ENCODE assay signal across 17 mouse cellular contexts in genomic region chr9:67083801-67084200, GRCm38 (mm10).
"Had no signal": no experiment of that assay in that cellular context is flagged by ENCODE, and none has a peak within 500 bp of the region (broad histone marks: within the 10 kb centered on the region; RNA-seq: fewer than 3 reads in every experiment).

No protein-coding gene starts in this region.

- H3K27ac ChIP-seq: left cerebral cortex, adult 2 months; limb, embryonic 13.5 days; liver, embryonic 14.5 days; lung, embryonic 15.5 days; macrophage; midbrain, embryonic 15.5 days; neural tube, embryonic 12.5 days; stomach, embryonic 15.5 days had no signal

- DNase-seq: kidney, adult 8-10 months; kidney, postnatal 25 days; lung, postnatal 14 days; retina, postnatal 1 day; right cerebral cortex, postnatal 4 days; thymus, adult 18-20 months; thymus, postnatal 25 days had no signal

- H3K27me3 ChIP-seq: limb, embryonic 13.5 days; lung, embryonic 15.5 days; midbrain, embryonic 15.5 days; neural tube, embryonic 12.5 days; stomach, embryonic 15.5 days had no signal

- H3K4me2 ChIP-seq: limb, embryonic 13.5 days; lung, embryonic 15.5 days; midbrain, embryonic 11.5 days; midbrain, embryonic 15.5 days; neural tube, embryonic 12.5 days; stomach, embryonic 15.5 days had no signal

- H3K9ac ChIP-seq: limb, embryonic 13.5 days; liver, embryonic 14.5 days; lung, embryonic 15.5 days; midbrain, embryonic 15.5 days; neural tube, embryonic 12.5 days; stomach, embryonic 15.5 days had no signal

- H3K4me1 ChIP-seq: megakaryocyte, embryonic 14.5 days; neural tube, embryonic 12.5 days had no signal

- H3K36me3 ChIP-seq: limb, embryonic 13.5 days; lung, embryonic 15.5 days; midbrain, embryonic 15.5 days; neural tube, embryonic 12.5 days; stomach, embryonic 15.5 days had no signal

- H3K9me3 ChIP-seq: limb, embryonic 13.5 days; lung, embryonic 15.5 days; megakaryocyte, embryonic 14.5 days; midbrain, embryonic 15.5 days; neural tube, embryonic 12.5 days; stomach, embryonic 15.5 days had no signal

- ATAC-seq: midbrain, embryonic 15.5 days had no signal

- H3K4me3 ChIP-seq: left cerebral cortex, adult 2 months; limb, embryonic 13.5 days; lung, embryonic 15.5 days; megakaryocyte, embryonic 14.5 days; midbrain, embryonic 15.5 days; neural tube, embryonic 12.5 days; stomach, embryonic 15.5 days had no signal
